ENCODE assay signal across 11 mouse cellular contexts in the genomic region with DNA sequence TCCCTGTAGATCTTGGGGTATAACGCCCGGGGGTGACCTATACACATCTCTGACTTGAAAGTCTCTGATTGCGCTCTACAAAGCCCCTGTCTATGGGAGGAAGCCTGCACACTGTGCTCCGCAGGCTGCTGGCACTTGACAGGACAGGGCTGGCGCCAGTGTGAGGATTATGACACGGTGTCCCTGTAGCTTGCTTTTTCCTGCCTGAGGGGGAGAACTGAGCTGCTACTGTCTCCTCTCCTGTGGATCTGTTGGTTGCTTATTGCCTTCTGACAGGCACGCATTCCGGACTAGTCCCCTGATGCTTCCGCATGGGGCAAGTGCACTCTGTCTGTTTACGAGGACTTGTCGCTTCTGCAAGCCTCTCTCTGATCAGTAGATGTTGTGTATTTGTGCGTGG. TPM values are rescaled to one million over a fixed set of nuclear protein-coding genes. Genes with fewer than 3 reads are reported as not detected.
DNase-seq lines count a peak whose midpoint lies in the region; ATAC-seq lines count a peak whose summit lies in the region.
"Had no signal": no experiment of that assay in that cellular context is flagged by ENCODE, and none has a peak within 500 bp of the region (broad histone marks: within the 10 kb centered on the region; RNA-seq: fewer than 3 reads in every experiment).

No protein-coding gene starts in this region.

- H3K36me3 ChIP-seq in embryonic facial prominence, embryonic 11.5 days (replicated peaks; ENCODE audit: control insufficient read depth, insufficient read depth, low read depth, low read length), result no peaks in the 10 kb centered on the region
- H3K36me3 ChIP-seq: stomach, embryonic 15.5 days had no signal

- no peak overlapping the region for H3K9ac ChIP-seq in embryonic facial prominence, embryonic 11.5 days (replicated peaks; ENCODE audit: low read length)
- H3K9ac ChIP-seq: liver, embryonic 14.5 days; stomach, embryonic 15.5 days had no signal

- ATAC-seq in embryonic facial prominence, embryonic 11.5 days (replicated peaks; ENCODE audit: insufficient number of reproducible peaks, low FRiP score, low TSS enrichment, low read depth), result peak; percentile 72; the same call in 1 of the 2 replicates
- ATAC-seq: Patski had no signal

- WGBS in embryonic facial prominence, embryonic 11.5 days, result 35% methylated on average over 12 of the region's 12 CpGs

- no peak overlapping the region for H3K4me2 ChIP-seq in embryonic facial prominence, embryonic 11.5 days (ENCODE audit: low read depth, low read length)
- H3K4me2 ChIP-seq: stomach, embryonic 15.5 days had no signal

- intact Hi-C loops in heart, postnatal 10 days (cut with DNase I), result no loop called here
- intact Hi-C loops in gastrocnemius, postnatal 36 days (cut with DNase I), result no loop called here

- H3K9me3 ChIP-seq in embryonic facial prominence, embryonic 11.5 days (replicated peaks; ENCODE audit: control insufficient read depth, low read length), result no peaks in the 10 kb centered on the region
- H3K9me3 ChIP-seq: stomach, embryonic 15.5 days had no signal

- no peak overlapping the region for H3K27ac ChIP-seq in embryonic facial prominence, embryonic 11.5 days (replicated peaks; ENCODE audit: low read depth, low read length)
- H3K27ac ChIP-seq: liver, embryonic 14.5 days; stomach, embryonic 15.5 days had no signal

- H3K4me3 ChIP-seq in embryonic facial prominence, embryonic 11.5 days (ENCODE audit: low read depth, low read length), result no peak overlapping the region
- H3K4me3 ChIP-seq: stomach, embryonic 15.5 days had no signal

- no peaks in the 10 kb centered on the region for H3K27me3 ChIP-seq in embryonic facial prominence, embryonic 11.5 days (ENCODE audit: control insufficient read depth, insufficient read depth, low read length)
- H3K27me3 ChIP-seq: Patski; stomach, embryonic 15.5 days had no signal

- H3K4me1 ChIP-seq in embryonic facial prominence, embryonic 11.5 days (ENCODE audit: control insufficient read depth, insufficient read depth, low read length), result no peaks in the 10 kb centered on the region
- H3K4me1 ChIP-seq: stomach, embryonic 15.5 days had no signal

- DNase-seq in right cerebral cortex, postnatal 10 days (ENCODE audit: low spot score in 2 of 2), result peak; percentile 39 to 69
- no peak for DNase-seq in right cerebral cortex, postnatal 36 days (ENCODE audit: low spot score in 2 of 2)
- DNase-seq in embryonic facial prominence, embryonic 11.5 days (ENCODE audit: low spot score), result peak; percentile 27
- peak; percentile 41 to 50 for DNase-seq in layer of hippocampus, postnatal 14 days (ENCODE audit: low spot score in 2 of 2)
- peak; percentile 21 for DNase-seq in testis, postnatal 14 days (ENCODE audit: low spot score)
- no peak for DNase-seq in kidney, postnatal 36 days
- no peak for DNase-seq in heart, postnatal 10 days
- no peak for DNase-seq in gastrocnemius, postnatal 36 days

RNA-seq across cellular contexts. Expression of gene Tjp1, which starts 49.5 kb away (rescaled TPM):
- 18.6 and 23.4 TPM in 2 replicates for polyA plus RNA-seq in embryonic facial prominence, embryonic 11.5 days (2014; fragmentation: Nextera tagmentation; extraction: Ambion mirVana)
- total RNA-seq in layer of hippocampus, postnatal 14 days (2021), result 100 to 1,000 TPM; 126 to 134 TPM
- total RNA-seq in heart, postnatal 10 days (2021), result 100 to 1,000 TPM; 143 to 169 TPM
- 10 to 100 TPM; 20.8 to 21.0 TPM for total RNA-seq in gastrocnemius, postnatal 36 days (2021)

Comparison
In these comparisons a context has a peak if more than half of its experiments do, and no peak if none do; other contexts are left out.
1. DNase-seq: peak in right cerebral cortex, postnatal 10 days (2 of 2), embryonic facial prominence, embryonic 11.5 days (single experiment), layer of hippocampus, postnatal 14 days (2 of 2) and testis, postnatal 14 days (single experiment); none in right cerebral cortex, postnatal 36 days (0 of 2), kidney, postnatal 36 days (0 of 2), heart, postnatal 10 days (0 of 2) and gastrocnemius, postnatal 36 days (0 of 2).
2. RNA of gene Tjp1, which starts 49.5 kb away (total RNA-seq): 143 to 169 TPM in heart, postnatal 10 days and 126 to 134 TPM in layer of hippocampus, postnatal 14 days; 20.8 to 21.0 TPM in gastrocnemius, postnatal 36 days; every median in the first group is over 4 times any median in the second.